Mouse (Mus musculus) layer of hippocampus, adult 11-12 months (tissue): ENCODE results near the gene Ino80d.

Experiments used
- DNase-seq: peaks from one replicate; pipeline ENCODE4 v3.0.0; 2022; ENCODE audit warnings: low spot score

Gene Ino80d

GRCm38 (mm10) chr1:63107614-63108327, 6.7 kb downstream of the Ino80d start:
- DNase-seq = no peak

GRCm38 (mm10) chr1:63102758-63103451, 11.6 kb downstream of the Ino80d start:
- no peak for DNase-seq

- DNase-seq = no peak
Measured at GRCm38 (mm10) chr1:63100196-63100595, 14.3 kb downstream of the Ino80d start.

- DNase-seq = no peak
Measured at GRCm38 (mm10) chr1:63098831-63099230, 15.6 kb downstream of the Ino80d start.

- DNase-seq = no peak
Measured at GRCm38 (mm10) chr1:63096071-63096470, 18.4 kb downstream of the Ino80d start.

GRCm38 (mm10) chr1:63089795-63090194, 24.7 kb downstream of the Ino80d start:
- DNase-seq = no peak

- no peak for DNase-seq
Measured at GRCm38 (mm10) chr1:63088614-63089013, 25.9 kb downstream of the Ino80d start.

- no peak for DNase-seq
Measured at GRCm38 (mm10) chr1:63080277-63080676, 34.2 kb downstream of the Ino80d start.

- DNase-seq = no peak
Measured at GRCm38 (mm10) chr1:63076383-63076782, 38.1 kb downstream of the Ino80d start.

- no peak for DNase-seq
Measured at GRCm38 (mm10) chr1:63071379-63071778, 43.1 kb downstream of the Ino80d start.

GRCm38 (mm10) chr1:63058361-63058760, 56.1 kb downstream of the Ino80d start:
- DNase-seq = no peak

GRCm38 (mm10) chr1:63057849-63058248, 56.6 kb downstream of the Ino80d start:
- DNase-seq = no peak

GRCm38 (mm10) chr1:63057318-63057717, 57.1 kb downstream of the Ino80d start:
- no peak for DNase-seq

GRCm38 (mm10) chr1:63055386-63055785, 59.1 kb downstream of the Ino80d start:
- peak; percentile 41 for DNase-seq

GRCm38 (mm10) chr1:63050866-63051265, 63.6 kb downstream of the Ino80d start:
- DNase-seq = no peak

GRCm38 (mm10) chr1:63049977-63050376, 64.5 kb downstream of the Ino80d start:
- DNase-seq = no peak

- no peak for DNase-seq
Measured at GRCm38 (mm10) chr1:63047983-63048382, 66.5 kb downstream of the Ino80d start.

- no peak for DNase-seq
Measured at GRCm38 (mm10) chr1:63032929-63033328, 81.5 kb downstream of the Ino80d start.

GRCm38 (mm10) chr1:63019916-63020315, 94.6 kb downstream of the Ino80d start:
- DNase-seq = no peak

- no peak for DNase-seq
Measured at GRCm38 (mm10) chr1:63005013-63005646, 109.3 kb downstream of the Ino80d start.

- DNase-seq = no peak
Measured at GRCm38 (mm10) chr1:63001874-63002273, 112.6 kb downstream of the Ino80d start.

GRCm38 (mm10) chr1:62993348-62993747, 121.1 kb downstream of the Ino80d start:
- DNase-seq = no peak

GRCm38 (mm10) chr1:62992648-62993047, 121.8 kb downstream of the Ino80d start:
- no peak for DNase-seq
